Mouse (Mus musculus) right cerebral cortex, postnatal 4 days (tissue): ENCODE measurements at regions not wholly inside any gene's neighbourhood (a gene's known extent, or its start where the extent isn't known, plus 50 kb on each side); places are given as distances from the start of the nearest gene placed in this dataset.

Experiments used
- DNase-seq: peaks from one replicate; pipeline ENCODE4 v3.0.0-alpha.2; 2022

- DNase-seq: no peak
These were observed 355.5 kb downstream of the Anxa1 start for GRCm38 (mm10) chr19:20035223-20035622.

GRCm38 (mm10) chr19:20027667-20028282, 363.0 kb downstream of the Anxa1 start:
- DNase-seq: no peak

- DNase-seq: no peak
These were observed 376.6 kb downstream of the Anxa1 start for GRCm38 (mm10) chr19:20014114-20014513.

- DNase-seq: no peak
These were observed 380.8 kb downstream of the Anxa1 start for GRCm38 (mm10) chr19:20009801-20010441.

GRCm38 (mm10) chr19:20005932-20006625, 384.7 kb downstream of the Anxa1 start:
- DNase-seq: no peak

GRCm38 (mm10) chr19:19987255-19987654, 403.5 kb downstream of the Anxa1 start:
- DNase-seq: no peak

- DNase-seq: no peak
These were observed 411.9 kb downstream of the Anxa1 start for GRCm38 (mm10) chr19:19978816-19979215.

- no peak for DNase-seq
These were observed 413.0 kb downstream of the Anxa1 start for GRCm38 (mm10) chr19:19977609-19978259.

GRCm38 (mm10) chr19:19976776-19977175, 414.0 kb downstream of the Anxa1 start:
- DNase-seq: no peak

- no peak for DNase-seq
These were observed 420.8 kb downstream of the Anxa1 start for GRCm38 (mm10) chr19:19969780-19970512.

- no peak for DNase-seq
These were observed 421.4 kb downstream of the Anxa1 start for GRCm38 (mm10) chr19:19969335-19969734.

GRCm38 (mm10) chr19:19945247-19945646, 445.5 kb downstream of the Anxa1 start:
- DNase-seq: no peak

GRCm38 (mm10) chr19:19942697-19943096, 448.0 kb downstream of the Anxa1 start:
- no peak for DNase-seq

GRCm38 (mm10) chr19:19921109-19921508, 469.6 kb downstream of the Anxa1 start:
- no peak for DNase-seq

- DNase-seq: peak; percentile 7
These were observed 504.6 kb downstream of the Anxa1 start for GRCm38 (mm10) chr19:19885933-19886710.

GRCm38 (mm10) chr19:19880895-19881294, 509.8 kb downstream of the Anxa1 start:
- DNase-seq: no peak

GRCm38 (mm10) chr19:19848152-19848551, 542.6 kb downstream of the Anxa1 start:
- DNase-seq: no peak

- DNase-seq: no peak
These were observed 582.8 kb downstream of the Anxa1 start for GRCm38 (mm10) chr19:19807992-19808391.

- DNase-seq: no peak
These were observed 596.9 kb downstream of the Anxa1 start for GRCm38 (mm10) chr19:19793835-19794234.

- DNase-seq: no peak
These were observed 607.2 kb downstream of the Anxa1 start for GRCm38 (mm10) chr19:19783507-19783906.

- DNase-seq: no peak
These were observed 612.9 kb downstream of the Anxa1 start for GRCm38 (mm10) chr19:19777891-19778290.

GRCm38 (mm10) chr19:19770990-19771389, 619.8 kb downstream of the Anxa1 start:
- no peak for DNase-seq
